Mouse (Mus musculus): Measurements from ENCODE around the gene Bcs1l. TPM values are rescaled to one million over a fixed set of nuclear protein-coding genes. Genes with fewer than 3 reads are reported as not detected.

Gene Bcs1l
- 10 to 100 TPM; 28.7 to 37.0 TPM for total RNA-seq (2021)

DNA sequence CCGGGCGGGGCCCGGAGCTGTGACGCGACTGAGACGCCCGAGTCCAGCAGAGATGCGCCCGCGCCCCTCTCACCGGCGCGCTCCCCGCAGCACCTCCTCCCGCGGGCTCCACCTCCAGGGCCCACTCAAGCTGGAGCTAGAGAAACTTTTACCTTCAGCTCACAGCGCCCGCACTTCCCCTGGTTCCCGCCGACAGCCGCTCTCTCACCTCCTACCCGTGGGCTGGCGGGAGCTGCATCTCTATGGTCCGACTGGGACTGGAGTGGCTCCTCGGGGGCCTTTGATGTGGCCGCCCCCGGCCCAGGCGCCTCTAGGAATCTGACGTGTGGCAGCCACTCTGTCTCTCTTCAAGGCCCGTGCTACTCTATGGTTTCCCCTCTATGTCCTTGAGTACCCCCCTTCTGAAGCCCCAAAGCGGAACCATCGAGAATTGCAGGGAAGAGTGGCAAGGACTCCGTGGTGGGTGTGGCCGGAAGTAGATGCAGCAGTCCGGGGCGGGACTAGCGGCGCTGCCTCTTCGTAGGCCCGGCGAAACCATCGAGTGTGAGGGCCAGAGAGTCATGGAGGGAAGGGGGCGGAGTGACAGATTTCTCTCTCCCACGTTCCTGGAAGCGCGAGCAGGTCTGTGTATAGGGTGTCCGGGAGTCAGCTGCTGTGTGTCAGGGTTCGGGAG, at the start of gene Bcs1l, which contains the start of gene Zfp142:
Gene Bcs1l (plus strand): TSS at position 517 of the 673 bp plus-strand sequence.
Gene Zfp142 (minus strand): TSS at position 474 of the 673 bp plus-strand sequence.
- DNase-seq = peak; percentile 99
- intact Hi-C loops (cut with DNase I) = loop anchor here (5.0 to 10.0 kb wide), 4 partner anchors 77 to 729 kb away; partner anchors contain the start of genes Cnot9, Ctdsp1, Dnpep and Ttll4

DNA sequence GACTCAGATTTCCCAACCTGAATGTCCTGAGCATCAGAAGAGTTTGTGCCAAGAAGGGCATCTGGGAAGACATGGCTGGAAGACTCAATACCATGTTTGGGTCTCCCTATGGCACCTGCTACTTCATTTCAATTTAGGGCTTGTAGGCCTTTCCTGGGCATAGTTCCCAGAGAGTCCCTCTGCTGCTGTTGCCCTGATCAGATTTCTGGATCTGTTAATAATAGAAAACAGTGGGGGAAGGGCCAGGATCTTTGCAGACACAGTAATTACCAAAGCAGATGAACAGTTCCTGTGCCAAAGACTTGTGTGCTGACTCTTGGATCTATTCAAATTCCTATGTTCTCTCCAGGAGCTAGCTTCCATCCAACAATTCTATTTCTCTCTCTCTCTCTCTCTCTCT, 49.4 kb upstream of the Bcs1l start:
- DNase-seq = no peak
- intact Hi-C loops (cut with DNase I) = no loop called here

DNA sequence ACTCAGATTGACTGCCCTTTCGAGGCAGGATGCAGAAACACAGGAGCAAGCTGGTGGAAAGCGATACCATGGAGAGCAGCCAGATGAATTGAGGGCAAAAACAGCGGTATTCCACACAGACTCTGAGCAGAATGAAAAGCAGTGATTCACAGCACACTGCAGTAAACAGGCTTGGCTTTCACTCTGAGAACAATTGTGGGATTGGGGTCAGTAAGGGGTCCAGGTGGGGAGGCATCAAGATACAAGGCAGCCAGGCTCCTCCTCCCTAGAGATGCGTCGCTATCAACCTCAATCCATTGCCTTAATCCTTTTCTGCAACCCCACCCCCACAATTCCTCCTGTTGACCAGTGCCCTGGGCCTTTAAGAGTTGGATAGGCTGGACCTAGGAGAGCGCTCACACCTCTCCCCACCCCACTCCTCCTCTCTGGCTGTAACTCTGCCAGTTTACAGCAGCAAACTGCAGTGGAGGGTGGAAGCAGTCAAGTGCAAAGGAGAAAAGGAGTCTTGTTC, 45.6 kb upstream of the Bcs1l start, which contains the start of gene Plcd4:
Gene Plcd4 (plus strand): TSS at position 438 of the 511 bp plus-strand sequence.
- DNase-seq = no peak
- intact Hi-C loops (cut with DNase I) = no loop called here

DNA sequence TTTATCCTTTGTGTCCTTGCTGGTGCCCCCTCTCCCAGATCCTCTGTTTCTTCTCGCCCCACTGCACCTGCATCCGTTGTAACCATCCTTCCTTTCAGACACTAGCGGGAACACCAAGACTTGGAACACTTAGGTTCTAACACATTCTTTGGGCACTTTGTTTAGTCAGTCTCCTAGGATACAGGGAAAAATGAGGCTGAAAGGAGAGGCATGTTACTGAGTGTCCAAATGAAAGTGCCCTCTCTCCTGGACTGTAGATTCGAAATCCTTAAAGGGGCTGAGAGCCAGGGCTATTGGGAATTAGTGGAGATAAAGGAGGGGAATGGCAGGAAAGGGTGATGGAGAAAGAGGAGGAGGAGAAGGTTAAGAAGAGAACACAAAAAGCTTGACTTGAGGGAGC, 43.9 kb upstream of the Bcs1l start, which contains the start of gene Usp37:
Gene Usp37 (minus strand): TSS at position 101 of the 400 bp plus-strand sequence.
- DNase-seq = no peak
- intact Hi-C loops (cut with DNase I) = no loop called here

DNA sequence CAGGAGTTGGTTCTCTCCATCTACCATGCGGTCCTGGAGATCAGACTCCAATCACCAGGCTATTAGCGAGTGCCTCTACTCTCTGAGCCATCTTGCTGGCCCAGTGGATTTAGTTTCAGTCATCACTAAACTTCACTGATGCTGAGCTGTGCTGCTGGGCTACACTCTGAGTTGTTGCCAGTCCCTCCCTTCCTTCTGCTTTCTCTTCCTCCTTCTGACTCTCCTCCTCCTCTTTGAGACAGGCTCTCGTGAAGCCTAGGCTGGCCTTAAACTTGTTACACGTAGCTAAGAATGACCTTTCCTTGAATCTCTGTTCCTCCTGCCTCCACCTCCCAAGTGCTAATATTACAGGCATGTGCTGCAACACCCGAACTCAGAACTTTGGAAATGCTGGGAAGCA, 29.0 kb upstream of the Bcs1l start:
- intact Hi-C loops (cut with DNase I) = no loop called here
- no peak for DNase-seq

DNA sequence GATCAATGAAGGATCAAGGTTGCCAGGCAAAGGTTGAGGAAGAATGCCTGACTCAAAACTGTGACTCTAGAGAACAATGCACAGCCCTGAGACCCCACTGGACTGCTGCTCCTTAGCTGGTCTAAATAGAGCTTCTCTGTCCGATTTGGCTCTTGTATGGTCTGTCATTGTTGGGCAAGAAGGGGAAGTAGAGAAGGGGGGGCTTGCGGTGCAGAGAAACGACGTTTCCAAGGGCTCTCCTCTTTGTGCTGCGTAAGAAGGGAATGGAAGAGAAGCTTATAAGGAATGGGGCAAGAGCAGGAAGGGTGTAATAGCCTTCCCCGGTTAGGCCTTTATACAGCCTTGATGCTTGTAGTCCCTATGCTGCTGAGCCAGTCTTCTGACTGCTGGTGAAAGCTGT, 22.3 kb upstream of the Bcs1l start:
- DNase-seq = no peak
- intact Hi-C loops (cut with DNase I) = no loop called here

DNA sequence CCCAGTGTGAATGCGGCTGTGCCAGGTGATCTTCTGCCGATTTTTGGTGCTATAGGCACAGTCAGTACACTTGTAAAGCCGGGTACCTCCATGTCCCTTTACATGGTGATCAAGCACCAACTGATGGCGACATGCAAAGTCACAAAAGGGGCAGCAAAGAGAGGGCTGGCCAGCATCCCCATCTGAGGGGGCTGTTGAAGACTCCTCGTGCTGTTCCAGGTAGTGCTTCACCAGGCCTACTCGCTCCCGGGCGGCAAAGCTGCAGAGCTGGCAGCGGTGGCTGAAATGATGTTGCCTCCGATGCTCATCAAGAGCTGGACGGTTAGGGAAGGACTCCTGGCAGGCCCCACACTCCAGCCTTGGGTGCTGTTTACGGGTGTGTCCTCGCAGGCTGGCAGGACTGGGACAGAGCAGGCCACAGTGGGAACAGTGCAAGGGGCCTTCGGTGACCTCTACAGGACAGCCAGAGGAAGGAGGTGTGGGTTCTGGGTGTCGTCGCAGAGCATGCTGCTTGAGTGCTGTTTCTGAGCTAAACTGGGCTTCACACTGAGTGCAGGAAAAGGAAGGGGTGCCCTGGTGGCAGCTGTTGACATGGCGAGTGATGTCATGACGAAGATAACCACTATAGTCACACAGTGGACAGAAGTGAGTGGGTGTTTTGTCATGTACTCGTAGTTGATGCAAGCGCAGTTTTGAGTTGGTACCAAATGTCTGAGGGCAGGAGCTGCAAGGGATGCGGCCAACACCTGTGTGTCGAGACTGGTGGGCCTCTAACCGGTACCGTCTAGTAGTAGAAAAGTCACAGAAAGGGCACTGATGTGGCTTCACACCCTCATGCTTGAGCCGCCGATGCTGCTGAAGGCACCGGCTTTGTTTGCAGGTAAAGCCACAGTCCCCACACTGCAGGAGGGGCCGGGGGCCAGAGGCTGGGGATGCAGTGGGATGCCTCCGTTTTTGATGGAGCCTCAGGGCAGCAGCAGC, 18.1 kb upstream of the Bcs1l start:
- intact Hi-C loops (cut with DNase I) = no loop called here
- DNase-seq = no peak

DNA sequence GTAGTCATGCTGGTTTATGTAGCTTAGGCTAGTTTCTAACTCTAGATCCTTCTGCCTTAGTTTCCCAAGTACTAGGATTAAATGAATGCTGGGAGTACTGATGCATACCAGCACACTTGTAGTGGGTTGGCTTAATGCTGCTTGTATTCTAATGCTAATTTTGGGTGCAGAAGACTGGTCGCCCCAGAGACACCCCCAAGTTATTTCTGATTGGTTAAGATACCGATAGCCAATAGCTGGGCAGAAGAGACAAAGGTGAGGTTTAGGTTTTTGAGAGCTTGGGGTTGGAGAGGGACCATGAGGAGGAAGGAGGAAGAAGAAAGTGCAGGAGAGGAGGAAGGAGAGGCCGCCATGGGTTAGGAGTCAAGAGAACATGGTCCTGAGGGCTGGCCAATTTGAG, 5.5 kb upstream of the Bcs1l start:
- intact Hi-C loops (cut with DNase I) = loop anchor here (10.0 kb wide), 2 partner anchors 82 to 188 kb away; partner anchors contain the start of genes Ctdsp1 and Ttll4
- no peak for DNase-seq

DNA sequence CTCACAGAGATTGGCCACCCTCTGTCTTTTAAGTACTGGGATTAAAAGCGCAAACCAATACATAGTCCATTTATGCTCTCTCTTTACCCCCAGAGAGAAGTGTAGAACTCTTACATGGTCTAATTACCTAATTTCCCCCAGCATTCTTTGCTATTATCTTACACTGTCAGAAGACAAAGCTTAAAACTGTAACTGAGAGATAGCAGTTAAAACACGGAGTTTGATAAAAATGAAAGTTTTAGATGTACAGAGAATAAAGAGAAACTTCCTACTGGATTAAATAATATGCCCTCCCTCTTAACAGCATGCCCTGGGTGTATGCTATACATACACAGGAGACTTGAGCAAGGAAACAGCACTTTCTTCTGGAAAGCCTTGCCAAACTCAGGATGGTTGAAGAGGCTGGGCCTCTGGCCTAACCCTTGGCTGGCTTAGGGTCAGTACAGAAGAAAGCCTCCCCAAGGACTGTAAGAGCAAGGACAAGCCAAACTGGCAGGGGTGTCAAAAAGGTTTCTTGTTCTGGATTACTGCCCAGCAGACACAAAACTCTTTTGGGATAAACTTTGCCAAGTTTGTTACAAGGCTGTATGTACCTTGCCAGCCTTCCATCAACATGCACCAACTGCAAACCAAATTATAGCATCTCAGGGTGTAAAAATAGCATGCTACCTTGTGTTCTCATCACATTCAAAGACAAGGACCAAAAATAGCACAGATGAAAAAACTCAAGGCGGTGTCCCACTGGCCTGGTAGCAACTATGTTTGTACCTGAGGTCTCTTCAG, 3.3 kb upstream of the Bcs1l start:
- DNase-seq = peak in 1 of 2 experiments; percentile 26
- intact Hi-C loops (cut with DNase I) = loop anchor here (5.0 to 10.0 kb wide), 4 partner anchors 78 to 732 kb away; partner anchors contain the start of genes Cnot9, Ctdsp1, Dnpep and Ttll4

DNA sequence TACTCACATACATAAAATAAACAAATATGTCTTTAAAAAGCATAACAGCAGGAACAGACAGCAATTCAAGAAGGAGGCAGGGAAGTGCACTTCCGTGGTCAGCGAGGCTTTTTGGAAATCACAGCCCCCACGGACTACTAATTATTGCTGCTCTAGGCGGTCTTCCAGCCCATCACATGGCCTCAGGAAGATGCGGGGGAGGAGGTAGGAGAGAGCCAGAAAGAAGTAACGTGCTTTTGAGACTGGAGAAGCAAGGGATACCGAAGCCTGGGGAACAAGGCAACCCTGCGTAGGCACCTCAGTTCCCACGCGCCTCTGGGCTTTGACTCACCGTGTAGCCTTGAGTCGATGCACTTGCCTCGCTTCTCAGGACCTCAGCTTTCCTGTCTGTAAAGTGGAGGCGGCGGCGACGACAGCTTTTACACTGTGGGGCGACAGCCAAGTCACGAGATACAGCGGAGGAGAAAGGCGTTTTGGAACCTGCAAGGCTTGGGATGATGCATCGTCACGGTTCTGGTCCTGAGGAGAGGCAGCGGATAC, 786 bp upstream of the Bcs1l start:
- DNase-seq = no peak
- intact Hi-C loops (cut with DNase I) = loop anchor here (5.0 to 10.0 kb wide), 4 partner anchors 77 to 730 kb away; partner anchors contain the start of genes Cnot9, Ctdsp1, Dnpep and Ttll4

DNA sequence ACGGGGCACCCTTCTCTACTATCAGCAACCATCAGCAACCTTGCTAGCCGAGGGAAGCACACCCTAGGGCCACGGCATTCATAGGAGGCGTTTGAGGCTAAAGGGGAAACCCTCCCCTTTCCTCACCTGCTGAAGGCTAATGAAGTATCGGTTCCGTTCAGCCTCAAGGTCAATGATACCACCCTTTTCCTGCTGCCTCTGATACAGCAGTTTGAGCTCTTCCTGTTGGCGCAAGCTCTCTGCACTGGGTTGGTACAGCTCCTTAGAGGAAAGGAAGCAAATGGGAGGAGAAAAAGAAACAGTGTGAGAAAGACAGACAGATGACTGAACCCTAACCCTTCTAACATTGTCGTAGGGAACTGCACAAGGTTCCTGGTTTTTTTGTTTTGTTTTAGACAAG, 6.3 kb downstream of the Bcs1l start:
- intact Hi-C loops (cut with DNase I) = no loop called here
- no peak for DNase-seq

DNA sequence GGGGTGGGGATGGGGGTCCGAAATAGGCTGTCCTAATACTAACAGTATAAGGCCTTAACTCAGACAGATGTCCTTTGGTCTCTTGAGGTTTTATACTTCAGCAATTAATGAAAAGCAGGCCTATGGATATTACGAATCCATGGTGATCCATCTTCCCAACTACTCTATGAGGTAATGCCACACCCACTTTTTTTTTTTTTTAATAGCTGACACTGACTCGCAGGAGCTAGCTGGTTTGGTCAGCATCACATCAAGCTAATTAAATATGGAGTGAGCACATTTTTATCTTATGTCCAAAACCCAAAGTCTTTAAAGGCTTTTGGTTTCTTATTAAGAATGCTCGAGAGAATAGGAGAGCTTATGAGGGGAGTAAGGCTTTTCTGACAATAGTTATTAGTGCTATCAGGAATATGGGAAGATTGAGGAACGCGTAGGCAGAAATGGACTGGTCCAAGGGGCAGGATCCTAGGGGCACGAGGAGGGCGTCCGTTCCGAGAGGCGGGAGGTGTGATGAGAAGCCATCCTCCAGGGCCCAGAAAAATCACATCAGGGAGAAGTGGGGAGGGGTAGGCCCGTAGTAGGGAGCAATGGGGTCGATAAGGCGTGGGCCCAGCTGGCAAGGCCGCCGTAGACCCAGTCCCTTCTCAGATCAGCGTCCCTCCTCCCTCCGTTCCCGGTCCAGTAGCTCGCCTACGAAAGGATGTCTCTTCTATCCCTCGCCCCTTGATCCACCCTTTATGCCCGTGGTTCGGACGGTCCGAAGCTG, 12.6 kb downstream of the Bcs1l start:
- intact Hi-C loops (cut with DNase I) = loop anchor here (1.0 to 5.0 kb wide), 2 partner anchors 11 to 712 kb away; no protein-coding TSS in a partner anchor
- DNase-seq = no peak

DNA sequence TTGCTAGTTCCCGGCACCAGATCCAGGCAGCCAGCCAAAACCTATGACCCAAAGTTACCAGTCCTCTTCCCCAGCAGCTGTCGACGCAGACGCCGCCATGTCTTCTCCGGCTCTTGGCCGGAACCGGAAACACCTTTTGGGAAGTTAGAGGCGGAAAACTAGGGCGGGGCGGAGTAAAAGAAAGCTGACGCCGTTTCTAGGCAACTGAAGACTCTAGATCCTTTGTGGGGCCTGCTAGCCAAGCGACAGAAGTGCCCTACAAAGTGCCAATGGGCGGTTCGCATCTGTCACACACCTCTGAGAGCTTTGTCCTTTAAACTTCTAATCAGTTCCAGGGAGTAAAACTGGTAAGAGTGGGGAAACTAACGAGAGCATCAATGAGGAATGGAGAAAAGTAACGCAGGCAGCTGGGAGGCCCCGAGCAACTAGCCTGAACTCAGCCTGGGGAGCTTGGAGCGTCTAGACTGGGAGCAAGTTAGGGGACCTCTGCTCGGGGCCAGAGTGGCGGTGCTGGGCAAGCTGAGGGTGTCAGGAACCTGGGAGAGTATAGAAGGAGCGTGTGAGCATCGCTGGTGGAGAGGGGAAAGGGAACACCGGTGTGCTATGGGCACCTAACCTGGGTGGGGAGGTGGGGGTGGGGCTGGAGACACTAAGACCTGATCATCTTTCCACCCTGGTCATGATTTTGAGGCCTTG, 13.3 kb downstream of the Bcs1l start, which contains the start of the genes Rnf25 and Stk36:
Gene Rnf25 (minus strand): TSS at position 131 of the 696 bp plus-strand sequence.
Gene Stk36 (plus strand): TSS at position 179 of the 696 bp plus-strand sequence.
- DNase-seq = peak; percentile 84
- intact Hi-C loops (cut with DNase I) = loop anchor here (1.0 to 5.0 kb wide), 2 partner anchors 12 to 711 kb away; no protein-coding TSS in a partner anchor

DNA sequence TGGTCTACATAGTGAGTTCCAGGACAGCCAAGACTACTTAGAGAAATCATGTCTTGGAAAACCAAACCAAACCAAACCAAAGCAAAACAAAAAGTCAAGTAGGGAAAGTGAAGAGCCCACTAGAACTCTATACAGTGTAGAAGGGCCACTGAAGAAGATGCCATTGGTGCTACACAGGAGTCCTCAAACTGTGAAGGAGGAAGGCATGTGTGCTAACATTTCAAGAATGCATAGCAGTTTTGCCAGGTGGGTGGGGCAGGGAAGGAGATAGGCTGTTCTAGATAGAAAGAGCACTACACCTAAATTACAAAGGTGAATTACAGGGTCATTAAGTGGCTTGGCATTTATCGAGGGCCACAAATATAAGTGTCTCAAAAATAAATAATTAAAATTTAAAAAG, 36.1 kb downstream of the Bcs1l start:
- intact Hi-C loops (cut with DNase I) = no loop called here
- no peak for DNase-seq

DNA sequence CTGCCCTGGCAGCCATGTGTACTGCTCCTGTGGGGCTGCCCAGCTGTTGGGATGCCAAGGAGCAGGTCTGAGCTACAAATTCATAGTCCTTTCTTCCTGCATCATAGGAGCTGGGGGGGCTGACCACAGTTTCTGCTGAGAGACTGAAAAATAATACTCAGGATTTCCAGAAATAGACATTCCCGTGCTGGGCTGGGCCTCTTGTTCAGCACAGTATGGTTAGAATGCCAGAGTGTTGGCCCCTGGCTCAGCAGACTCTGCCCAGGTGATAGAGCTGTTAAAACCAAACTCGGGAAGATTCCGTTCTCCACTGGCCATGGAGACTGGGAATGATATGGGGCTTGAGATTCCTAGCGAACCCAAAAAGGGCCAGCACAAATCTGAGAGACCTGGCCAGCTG, 38.0 kb downstream of the Bcs1l start:
- intact Hi-C loops (cut with DNase I) = no loop called here
- DNase-seq = no peak

DNA sequence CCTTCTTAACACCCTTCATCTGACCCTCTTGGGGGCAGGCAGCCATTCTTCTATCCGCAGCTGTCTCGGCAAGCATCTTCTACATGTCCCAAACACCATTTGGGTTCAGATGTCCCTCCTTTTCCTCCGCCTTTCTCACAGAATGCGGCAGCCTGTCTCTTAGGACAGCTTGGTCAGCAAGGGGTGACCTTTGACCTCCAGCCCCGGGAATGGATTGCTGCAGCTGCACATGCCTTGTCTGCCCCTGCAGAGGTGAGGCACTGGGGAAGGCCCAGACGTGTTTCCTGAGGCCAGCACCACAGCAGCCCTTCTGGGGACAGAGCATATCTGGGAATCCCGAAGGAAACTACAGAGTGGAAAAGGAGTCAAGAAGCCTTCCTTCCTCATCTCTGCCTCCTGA, 39.9 kb downstream of the Bcs1l start:
- intact Hi-C loops (cut with DNase I) = no loop called here
- DNase-seq = no peak

DNA sequence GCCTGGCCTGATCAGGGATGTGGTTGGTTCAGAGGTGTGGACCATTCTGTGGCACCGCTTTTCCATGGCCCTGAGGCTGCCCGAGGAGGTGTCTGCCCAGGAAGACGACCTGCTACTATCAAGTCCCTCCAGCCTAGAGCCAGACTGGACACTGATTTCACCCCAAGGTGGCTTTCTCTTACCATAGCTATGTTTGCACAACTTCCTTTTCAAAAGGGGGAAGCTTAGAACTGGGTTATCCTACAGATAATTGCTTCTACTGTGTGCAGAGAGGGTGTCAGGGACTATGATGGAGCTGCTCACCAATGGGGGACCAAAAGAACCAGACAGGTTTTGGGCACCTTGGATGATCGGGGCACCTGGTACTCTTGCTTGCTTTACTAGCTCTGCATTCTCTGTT, 44.6 kb downstream of the Bcs1l start:
- no peak for DNase-seq

More for the DNA sequence above, 44.6 kb downstream of the Bcs1l start:
- intact Hi-C loops (cut with DNase I) = no loop called here
